In the genomic region with DNA sequence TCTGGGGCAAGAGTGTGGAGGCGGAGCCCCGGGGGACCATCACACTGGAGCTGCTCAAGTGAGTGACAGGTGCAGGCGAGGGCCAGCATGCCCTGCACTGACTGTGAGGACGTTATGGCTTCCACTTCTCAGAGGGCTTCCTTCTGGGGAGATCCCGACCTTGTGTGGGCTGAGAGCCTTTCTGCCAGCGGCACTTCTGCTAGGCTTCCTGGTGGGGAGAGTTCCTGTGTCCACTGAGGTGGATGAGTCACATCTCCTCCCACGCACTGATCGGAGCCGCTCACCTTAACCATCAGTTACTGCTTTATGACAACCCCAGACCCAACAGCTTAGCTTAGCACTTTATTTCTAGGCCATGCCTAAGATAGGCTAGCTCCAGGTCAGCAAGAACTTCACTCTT, we compare ENCODE assay signal across 23 mouse cellular contexts. TPM values are rescaled to one million over a fixed set of nuclear protein-coding genes. Genes with fewer than 3 reads are reported as not detected.
"Had no signal": no experiment of that assay in that cellular context is flagged by ENCODE, and none has a peak within 500 bp of the region (broad histone marks: within the 10 kb centered on the region; RNA-seq: fewer than 3 reads in every experiment).

No protein-coding gene starts in this region.

- H3K4me3 ChIP-seq: layer of hippocampus, adult 2 months; liver, embryonic 13.5 days; myocyte; neural tube, embryonic 13.5 days; stomach, embryonic 15.5 days had no signal

- H3K4me2 ChIP-seq: liver, embryonic 13.5 days; midbrain, embryonic 11.5 days; neural tube, embryonic 13.5 days; stomach, embryonic 15.5 days had no signal

- H3K4me1 ChIP-seq: liver, embryonic 13.5 days; neural tube, embryonic 13.5 days; stomach, embryonic 15.5 days had no signal

- DNase-seq: kidney, postnatal 25 days; layer of hippocampus, adult 9-11 months; liver, embryonic 13.5 days; lung, adult 2 months; lung, postnatal 14 days; lung, postnatal 4 days; midbrain, embryonic 14.5 days; retina, postnatal 1 day; thymus, adult 18-20 months; thymus, postnatal 36 days had no signal

- H3K9me3 ChIP-seq: liver, embryonic 13.5 days; neural tube, embryonic 13.5 days; stomach, embryonic 15.5 days had no signal

- H3K9ac ChIP-seq: liver, embryonic 13.5 days; neural tube, embryonic 13.5 days; stomach, embryonic 15.5 days had no signal

- H3K27ac ChIP-seq: kidney, postnatal 0 days; layer of hippocampus, adult 2 months; liver, embryonic 13.5 days; neural tube, embryonic 13.5 days; stomach, embryonic 15.5 days had no signal

- H3K27me3 ChIP-seq: liver, embryonic 13.5 days; neural tube, embryonic 13.5 days; stomach, embryonic 15.5 days had no signal

RNA-seq across cellular contexts. Expression of gene Hrh3, which starts 44.3 kb away (rescaled TPM):
- total RNA-seq: liver, adult 2 months; megakaryocyte progenitor cell, adult 5-6 weeks; megakaryocyte-erythroid progenitor cell, adult 5-6 weeks; neutrophil, adult 5-6 weeks had no signal
- polyA plus RNA-seq: kidney, embryonic 14.5 days; kidney, postnatal 0 days; liver, adult 2 months; liver, embryonic 13.5 days; liver, embryonic 16.5 days; lung, embryonic 16.5 days had no signal
